Mouse (Mus musculus): ENCODE results near the gene Otulin. TPM values are rescaled to one million over a fixed set of nuclear protein-coding genes. Genes with fewer than 3 reads are reported as not detected.

The Otulin gene
- polyA plus RNA-seq, 1 experiment = 16.4 TPM

GRCm38 (mm10) chr15:27506893-27507596 is 123.4 kb downstream of the Otulin start:
- peaks cover 17% of the 10 kb centered on the region for H3K4me1 ChIP-seq (ENCODE audit: control insufficient read depth, insufficient read depth, insufficient read length, low read length)
- no peak overlapping the region; the same call in 1 of the 2 replicates for H3K27ac ChIP-seq (replicated peaks; ENCODE audit: low read depth, low read length)
- no peak overlapping the region for H3K4me3 ChIP-seq (ENCODE audit: insufficient read depth, low read depth, low read length)

GRCm38 (mm10) chr15:27506127-27506886 is 124.2 kb downstream of the Otulin start:
- no peak overlapping the region; the same call in 1 of the 2 replicates for H3K27ac ChIP-seq (replicated peaks; ENCODE audit: low read depth, low read length)
- H3K4me3 ChIP-seq (ENCODE audit: insufficient read depth, low read depth, low read length) = no peak overlapping the region
- H3K4me1 ChIP-seq (ENCODE audit: control insufficient read depth, insufficient read depth, insufficient read length, low read length) = peaks cover 17% of the 10 kb centered on the region

- H3K4me1 ChIP-seq (ENCODE audit: control insufficient read depth, insufficient read depth, insufficient read length, low read length) = peaks cover 16% of the 10 kb centered on the region
- no peak overlapping the region for H3K27ac ChIP-seq (replicated peaks; ENCODE audit: low read depth, low read length)
- no peak overlapping the region for H3K4me3 ChIP-seq (ENCODE audit: insufficient read depth, low read depth, low read length)
Observed at GRCm38 (mm10) chr15:27503801-27504730, 126.4 kb downstream of the Otulin start.

GRCm38 (mm10) chr15:27503221-27503620 is 127.3 kb downstream of the Otulin start:
- Histone ChIP-seq H3K4me3 (ENCODE audit: insufficient read depth, low read depth, low read length) (no peak overlapping the region), H3K27ac (replicated peaks; ENCODE audit: low read depth, low read length) (no peak overlapping the region), H3K4me1 (ENCODE audit: control insufficient read depth, insufficient read depth, insufficient read length, low read length) (peaks cover 14% of the 10 kb centered on the region)

- Histone ChIP-seq H3K27ac (replicated peaks; ENCODE audit: low read depth, low read length) (no peak overlapping the region), H3K4me3 (ENCODE audit: insufficient read depth, low read depth, low read length) (no peak overlapping the region), H3K4me1 (ENCODE audit: control insufficient read depth, insufficient read depth, insufficient read length, low read length) (peaks cover 20% of the 10 kb centered on the region)
Observed at GRCm38 (mm10) chr15:27502338-27502737, 128.2 kb downstream of the Otulin start.

GRCm38 (mm10) chr15:27500390-27500789 is 130.1 kb downstream of the Otulin start:
- no peak overlapping the region for H3K4me3 ChIP-seq (ENCODE audit: insufficient read depth, low read depth, low read length)
- H3K4me1 ChIP-seq (ENCODE audit: control insufficient read depth, insufficient read depth, insufficient read length, low read length) = peaks cover 22% of the 10 kb centered on the region
- no peak overlapping the region for H3K27ac ChIP-seq (replicated peaks; ENCODE audit: low read depth, low read length)

GRCm38 (mm10) chr15:27498078-27498477 is 132.4 kb downstream of the Otulin start:
- peaks cover 32% of the 10 kb centered on the region for H3K4me1 ChIP-seq (ENCODE audit: control insufficient read depth, insufficient read depth, insufficient read length, low read length)
- no peak overlapping the region for H3K4me3 ChIP-seq (ENCODE audit: insufficient read depth, low read depth, low read length)
- H3K27ac ChIP-seq (replicated peaks; ENCODE audit: low read depth, low read length) = no peak overlapping the region

- Histone ChIP-seq H3K27ac (replicated peaks; ENCODE audit: low read depth, low read length) (no peak overlapping the region), H3K4me1 (ENCODE audit: control insufficient read depth, insufficient read depth, insufficient read length, low read length) (peaks cover 32% of the 10 kb centered on the region), H3K4me3 (ENCODE audit: insufficient read depth, low read depth, low read length) (no peak overlapping the region)
Observed at GRCm38 (mm10) chr15:27497300-27497997, 133.0 kb downstream of the Otulin start.

- H3K4me1 ChIP-seq (ENCODE audit: control insufficient read depth, insufficient read depth, insufficient read length, low read length) = peaks cover 36% of the 10 kb centered on the region
- H3K4me3 ChIP-seq (ENCODE audit: insufficient read depth, low read depth, low read length) = no peak overlapping the region
- H3K27ac ChIP-seq (replicated peaks; ENCODE audit: low read depth, low read length) = 0 out of 2 replicates have a peak overlapping the region, but pooled peaks have one; percentile 0
Observed at GRCm38 (mm10) chr15:27496596-27497299, 133.7 kb downstream of the Otulin start.

- Histone ChIP-seq H3K4me1 (ENCODE audit: control insufficient read depth, insufficient read depth, insufficient read length, low read length) (peaks cover 41% of the 10 kb centered on the region), H3K27ac (replicated peaks; ENCODE audit: low read depth, low read length) (0 out of 2 replicates have a peak overlapping the region, but pooled peaks have one; percentile 33), H3K4me3 (ENCODE audit: insufficient read depth, low read depth, low read length) (no peak overlapping the region)
Observed at GRCm38 (mm10) chr15:27495981-27496401, 134.5 kb downstream of the Otulin start.

GRCm38 (mm10) chr15:27493516-27493915 is 137.0 kb downstream of the Otulin start:
- peaks cover 42% of the 10 kb centered on the region for H3K4me1 ChIP-seq (ENCODE audit: control insufficient read depth, insufficient read depth, insufficient read length, low read length)
- H3K27ac ChIP-seq (replicated peaks; ENCODE audit: low read depth, low read length) = peak overlapping the region; percentile 39
- H3K4me3 ChIP-seq (ENCODE audit: insufficient read depth, low read depth, low read length) = no peak overlapping the region

- Histone ChIP-seq H3K27ac (replicated peaks; ENCODE audit: low read depth, low read length) (no peak overlapping the region), H3K4me1 (ENCODE audit: control insufficient read depth, insufficient read depth, insufficient read length, low read length) (peaks cover 38% of the 10 kb centered on the region)
Observed at GRCm38 (mm10) chr15:27492734-27493133, 137.8 kb downstream of the Otulin start.

More at GRCm38 (mm10) chr15:27492734-27493133, 137.8 kb downstream of the Otulin start:
- no peak overlapping the region for H3K4me3 ChIP-seq (ENCODE audit: insufficient read depth, low read depth, low read length)

All from brown adipose tissue, adult 24 weeks (tissue).